Comparison of ENCODE assay signal across 10 mouse cellular contexts in genomic region chr12:71009769-71010168, GRCm38 (mm10). TPM values are rescaled to one million over a fixed set of nuclear protein-coding genes. Genes with fewer than 3 reads are reported as not detected.
DNase-seq lines count a peak whose midpoint lies in the region; ATAC-seq lines count a peak whose summit lies in the region.
"Had no signal": no experiment of that assay in that cellular context is flagged by ENCODE, and none has a peak within 500 bp of the region (broad histone marks: within the 10 kb centered on the region; RNA-seq: fewer than 3 reads in every experiment).

No protein-coding gene starts in this region.

- H3K4me3 ChIP-seq in megakaryocyte, embryonic 14.5 days (replicated peaks), result peak overlapping the region; percentile 59
- H3K4me3 ChIP-seq: erythroblast, embryonic 14.5 days; myocyte had no signal

- intact Hi-C loops in gastrocnemius, postnatal 14 days (cut with DNase I; ENCODE audit: low total_unique reads), result no loop called here

- no peaks in the 10 kb centered on the region for H3K27me3 ChIP-seq in megakaryocyte, embryonic 14.5 days (replicated peaks)

- peaks cover 52% of the 10 kb centered on the region for H3K4me1 ChIP-seq in megakaryocyte, embryonic 14.5 days

- no peak for ATAC-seq in megakaryocyte, adult 5-6 weeks (ENCODE audit: poor library complexity, severe bottlenecking)

- H3K9me3 ChIP-seq in megakaryocyte, embryonic 14.5 days, result no peaks in the 10 kb centered on the region

- peak; percentile 29 for DNase-seq in gastrocnemius, postnatal 14 days
- DNase-seq in kidney, adult 9 months, result peak; percentile 63
- DNase-seq in yolk sac, embryonic 10.5 days (ENCODE audit: low spot score), result peak; percentile 19
- no peak for DNase-seq in layer of hippocampus, adult 18-20 months (ENCODE audit: low spot score in 2 of 2)
- DNase-seq in ovary, postnatal 10 days (ENCODE audit: low spot score), result no peak
- DNase-seq: right cerebral cortex, postnatal 14 days had no signal

- peaks cover 84% of the 10 kb centered on the region for H3K36me3 ChIP-seq in megakaryocyte, embryonic 14.5 days (replicated peaks; ENCODE audit: low read length)

RNA-seq across cellular contexts. Expression of gene Arid4a, which starts 6.0 kb away (rescaled TPM):
- polyA plus RNA-seq in megakaryocyte, embryonic 14.5 days (2012; ENCODE audit: insufficient read depth, low replicate concordance), result 1.4 and 10.2 TPM in 2 replicates
- total RNA-seq in megakaryocyte, adult 5-6 weeks (2015), result 42.4 and 45.0 TPM in 2 replicates
- 74.6 and 79.6 TPM in 2 replicates for total RNA-seq in megakaryocyte, adult 5-6 weeks (2017)
- 1 to 10 TPM; 8.4 to 8.5 TPM for total RNA-seq in gastrocnemius, postnatal 14 days (2021)
- 10 to 100 TPM; 40.9 to 44.2 TPM for total RNA-seq in layer of hippocampus, adult 18-20 months (2021)

RNA-seq across cellular contexts. Expression of gene Psma3, which starts 35.3 kb away (rescaled TPM):
- 6.6 and 16.5 TPM in 2 replicates for polyA plus RNA-seq in megakaryocyte, embryonic 14.5 days (2012; ENCODE audit: insufficient read depth, low replicate concordance)
- 302 and 324 TPM in 2 replicates for total RNA-seq in megakaryocyte, adult 5-6 weeks (2015)
- 246 and 252 TPM in 2 replicates for total RNA-seq in megakaryocyte, adult 5-6 weeks (2017)
- 100 to 1,000 TPM; 381 to 435 TPM for total RNA-seq in gastrocnemius, postnatal 14 days (2021)
- 100 to 1,000 TPM; 185 to 216 TPM for total RNA-seq in layer of hippocampus, adult 18-20 months (2021)

Comparison
In these comparisons a context has a peak if more than half of its experiments do, and no peak if none do; other contexts are left out.
1. DNase-seq: peak in gastrocnemius, postnatal 14 days (single experiment), kidney, adult 9 months (single experiment) and yolk sac, embryonic 10.5 days (single experiment); none in layer of hippocampus, adult 18-20 months (0 of 2) and ovary, postnatal 10 days (single experiment).
2. RNA of gene Arid4a, which starts 6.0 kb away (total RNA-seq): 42.4 to 79.6 TPM in megakaryocyte, adult 5-6 weeks and 40.9 to 44.2 TPM in layer of hippocampus, adult 18-20 months; 8.4 to 8.5 TPM in gastrocnemius, postnatal 14 days; every median in the first group is over 4 times any median in the second.